Mouse (Mus musculus): ENCODE data around the gene Maml2.

Maml2 gene

GRCm38 (mm10) chr9:13613325-13614268, 315.8 kb downstream of the Maml2 start:
- DNase-seq (ENCODE audit: low spot score in 2 of 2), result no peak

- DNase-seq (ENCODE audit: low spot score in 2 of 2), result no peak
These were observed 318.7 kb downstream of the Maml2 start for GRCm38 (mm10) chr9:13616383-13617009.

GRCm38 (mm10) chr9:13620794-13621193, 323.0 kb downstream of the Maml2 start:
- DNase-seq (ENCODE audit: low spot score in 2 of 2), result no peak

- no peak for DNase-seq (ENCODE audit: low spot score in 2 of 2)
These were observed 324.2 kb downstream of the Maml2 start for GRCm38 (mm10) chr9:13621941-13622340.

GRCm38 (mm10) chr9:13622426-13622825, 324.7 kb downstream of the Maml2 start:
- DNase-seq (ENCODE audit: low spot score in 2 of 2), result no peak

- DNase-seq (ENCODE audit: low spot score in 2 of 2), result no peak
These were observed 326.2 kb downstream of the Maml2 start for GRCm38 (mm10) chr9:13623892-13624422.

- DNase-seq (ENCODE audit: low spot score in 2 of 2), result no peak
These were observed 327.0 kb downstream of the Maml2 start for GRCm38 (mm10) chr9:13624780-13625179.

GRCm38 (mm10) chr9:13625215-13625614, 327.5 kb downstream of the Maml2 start:
- no peak for DNase-seq (ENCODE audit: low spot score in 2 of 2)

- DNase-seq (ENCODE audit: low spot score in 2 of 2), result no peak
These were observed 328.7 kb downstream of the Maml2 start for GRCm38 (mm10) chr9:13626480-13626879.

- no peak for DNase-seq (ENCODE audit: low spot score in 2 of 2)
These were observed 335.6 kb downstream of the Maml2 start for GRCm38 (mm10) chr9:13633371-13633770.

- DNase-seq (ENCODE audit: low spot score in 2 of 2), result no peak
These were observed 341.9 kb downstream of the Maml2 start for GRCm38 (mm10) chr9:13639655-13640054.

GRCm38 (mm10) chr9:13645153-13645552, 347.4 kb downstream of the Maml2 start:
- DNase-seq (ENCODE audit: low spot score in 2 of 2), result no peak

GRCm38 (mm10) chr9:13651065-13651464, 353.3 kb downstream of the Maml2 start:
- no peak for DNase-seq (ENCODE audit: low spot score in 2 of 2)

GRCm38 (mm10) chr9:13651828-13652227, 354.1 kb downstream of the Maml2 start:
- no peak for DNase-seq (ENCODE audit: low spot score in 2 of 2)

- DNase-seq (ENCODE audit: low spot score in 2 of 2), result no peak
These were observed 354.7 kb downstream of the Maml2 start for GRCm38 (mm10) chr9:13652389-13652877.

GRCm38 (mm10) chr9:13652917-13653316, 355.2 kb downstream of the Maml2 start:
- DNase-seq (ENCODE audit: low spot score in 2 of 2), result no peak

- DNase-seq (ENCODE audit: low spot score in 2 of 2), result no peak
These were observed 364.2 kb downstream of the Maml2 start for GRCm38 (mm10) chr9:13661768-13662623.

GRCm38 (mm10) chr9:13665487-13665969, 367.8 kb downstream of the Maml2 start:
- DNase-seq (ENCODE audit: low spot score in 2 of 2), result no peak

GRCm38 (mm10) chr9:13667955-13668354, 370.2 kb downstream of the Maml2 start:
- DNase-seq (ENCODE audit: low spot score in 2 of 2), result no peak

- no peak for DNase-seq (ENCODE audit: low spot score in 2 of 2)
These were observed 371.0 kb downstream of the Maml2 start for GRCm38 (mm10) chr9:13668742-13669141.

- no peak for DNase-seq (ENCODE audit: low spot score in 2 of 2)
These were observed 373.5 kb downstream of the Maml2 start for GRCm38 (mm10) chr9:13671125-13671769.
